Mouse (Mus musculus) ovary, postnatal 36 days (tissue): ENCODE results near the gene Chmp4b.

ENCODE experiments used
- DNase-seq: peaks from one replicate; pipeline ENCODE4 v3.0.0; 2022; ENCODE audit warnings: low spot score, mixed read lengths

The Chmp4b gene

GRCm38 (mm10) chr2:154642005-154642459, 9.5 kb upstream of the Chmp4b start:
- no peak for DNase-seq

GRCm38 (mm10) chr2:154642712-154643385, 8.7 kb upstream of the Chmp4b start:
- DNase-seq = no peak

DNA sequence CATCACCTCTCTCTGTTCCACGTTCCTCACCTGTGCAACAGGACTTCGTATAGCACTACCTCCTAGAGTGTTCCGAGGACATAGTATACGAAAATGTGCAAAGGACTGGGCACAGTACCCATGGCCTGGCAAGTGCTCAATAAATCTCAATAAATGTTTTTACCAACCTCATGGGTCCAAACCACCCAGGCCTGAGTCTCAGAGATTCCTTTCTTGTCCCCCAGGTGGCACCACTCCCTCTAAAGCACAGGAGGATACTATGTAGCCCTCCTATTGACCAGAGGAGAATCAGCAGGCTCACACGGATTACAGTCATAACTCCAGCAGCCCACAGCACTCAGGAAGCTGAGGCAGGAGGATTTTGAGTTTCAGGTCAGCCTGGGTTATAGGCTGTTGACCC, 4.9 kb upstream of the Chmp4b start:
- DNase-seq = no peak

DNA sequence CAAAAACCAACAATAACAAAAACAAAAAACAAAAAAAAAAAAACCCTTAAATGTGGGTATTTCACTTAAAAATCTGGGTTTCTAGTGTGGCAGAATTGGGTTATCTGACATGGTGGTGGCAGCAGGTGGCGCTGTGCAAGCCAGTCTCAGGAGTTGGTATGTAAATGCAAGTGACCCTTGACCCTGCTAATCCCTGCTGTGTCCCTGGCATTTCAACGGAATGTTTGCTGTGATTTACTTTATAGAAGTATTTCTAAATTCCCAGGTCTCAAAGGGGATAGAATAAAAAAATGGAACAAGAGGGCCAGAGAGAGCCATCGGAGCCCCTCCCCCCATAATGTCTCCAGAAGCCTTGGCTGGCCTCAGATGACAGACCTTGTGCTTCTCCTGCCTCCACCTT, 3.4 kb upstream of the Chmp4b start:
- no peak for DNase-seq

GRCm38 (mm10) chr2:154650404-154650803, 1.1 kb upstream of the Chmp4b start:
- DNase-seq = no peak

- no peak for DNase-seq
Measured at GRCm38 (mm10) chr2:154654976-154655375, 3.5 kb downstream of the Chmp4b start.

DNA sequence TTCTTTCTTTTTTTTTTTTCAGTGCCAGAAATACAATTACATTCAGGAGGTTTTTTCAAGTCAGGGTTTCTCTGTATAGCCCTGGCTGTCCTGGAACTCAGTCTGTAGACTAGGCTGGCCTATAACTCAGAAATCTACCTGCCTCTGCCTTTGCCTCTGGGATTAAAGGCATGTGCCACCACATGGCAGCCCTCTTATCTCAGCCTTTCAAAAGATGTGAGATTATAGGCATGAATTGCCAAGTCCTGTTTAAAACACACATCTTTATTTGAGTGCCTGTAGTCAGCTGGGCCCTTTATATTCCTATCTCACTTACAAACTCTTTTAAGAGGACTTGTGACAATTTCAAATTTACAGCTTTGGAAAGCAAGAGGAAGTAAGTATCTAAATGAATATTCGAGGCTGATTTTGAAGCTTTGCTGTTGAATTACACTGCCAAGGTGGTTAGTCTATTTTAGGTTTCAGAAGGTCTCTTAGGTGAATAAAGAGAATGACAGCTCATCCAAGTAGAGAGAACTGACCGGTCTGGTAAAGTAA, 4.4 kb downstream of the Chmp4b start:
- DNase-seq = no peak

GRCm38 (mm10) chr2:154656710-154657485, 5.4 kb downstream of the Chmp4b start:
- DNase-seq = peak; percentile 97

GRCm38 (mm10) chr2:154657486-154658237, 6.2 kb downstream of the Chmp4b start:
- DNase-seq = no peak

DNA sequence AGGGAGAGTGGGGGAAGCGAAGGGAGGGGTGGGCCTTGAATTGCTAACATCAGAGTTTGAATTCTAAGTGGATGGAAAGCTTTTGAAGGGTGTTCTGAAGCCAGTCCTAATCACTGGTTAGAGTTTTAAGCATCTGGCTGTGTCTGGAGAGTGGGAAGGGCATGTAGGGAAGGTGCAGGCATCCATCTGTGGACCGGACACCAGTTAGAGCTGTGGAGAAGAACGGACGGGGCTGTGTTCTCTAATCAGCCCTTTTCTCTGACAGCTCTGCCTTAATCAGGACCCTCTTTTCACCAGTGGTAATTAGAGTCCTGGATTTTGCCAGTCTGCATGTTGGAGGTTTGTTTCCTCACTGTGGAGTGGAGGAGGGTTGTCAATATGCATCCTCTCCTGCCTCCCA, 7.6 kb downstream of the Chmp4b start:
- DNase-seq = no peak

GRCm38 (mm10) chr2:154659531-154660074, 8.1 kb downstream of the Chmp4b start:
- no peak for DNase-seq

DNA sequence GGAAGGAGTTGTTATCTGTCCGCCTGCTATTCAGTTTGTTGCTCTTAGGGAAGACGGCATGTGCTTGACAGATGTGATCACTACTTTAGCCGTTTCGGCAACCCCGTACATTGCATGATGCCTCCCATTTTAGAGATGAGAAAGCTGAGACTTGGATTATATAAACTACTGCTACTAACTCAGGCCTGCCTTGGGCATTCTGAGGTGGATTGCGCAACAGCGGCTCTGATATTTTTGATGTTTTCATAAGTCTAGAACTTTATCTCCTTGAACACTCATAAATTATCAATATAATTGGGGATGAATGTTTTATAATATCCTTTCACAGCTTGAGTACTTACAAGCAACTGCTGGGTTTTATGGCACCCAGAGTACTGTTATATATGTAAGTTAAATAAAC, 17.2 kb downstream of the Chmp4b start:
- no peak for DNase-seq

DNA sequence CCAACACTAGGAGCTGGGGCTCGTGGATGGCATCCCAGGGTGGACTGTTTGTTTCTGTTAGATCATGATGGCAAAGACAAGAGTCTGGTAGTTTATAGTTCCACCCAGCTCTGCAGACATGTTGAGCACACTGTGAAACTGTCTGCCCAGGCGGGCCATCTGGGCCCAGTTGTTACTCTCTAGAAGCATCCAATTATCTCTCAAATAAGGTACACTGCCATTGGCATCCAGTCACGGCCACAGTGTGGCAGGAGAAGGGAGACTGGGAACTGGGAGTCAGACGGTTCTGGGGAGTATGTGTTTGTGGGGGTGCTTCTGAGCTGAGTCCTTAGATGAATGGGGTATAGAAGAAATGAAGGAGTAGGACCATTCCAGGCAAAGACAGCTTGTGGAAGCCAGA, 18.6 kb downstream of the Chmp4b start:
- DNase-seq = no peak

- DNase-seq = no peak
Measured at GRCm38 (mm10) chr2:154670741-154671140, 19.2 kb downstream of the Chmp4b start.

DNA sequence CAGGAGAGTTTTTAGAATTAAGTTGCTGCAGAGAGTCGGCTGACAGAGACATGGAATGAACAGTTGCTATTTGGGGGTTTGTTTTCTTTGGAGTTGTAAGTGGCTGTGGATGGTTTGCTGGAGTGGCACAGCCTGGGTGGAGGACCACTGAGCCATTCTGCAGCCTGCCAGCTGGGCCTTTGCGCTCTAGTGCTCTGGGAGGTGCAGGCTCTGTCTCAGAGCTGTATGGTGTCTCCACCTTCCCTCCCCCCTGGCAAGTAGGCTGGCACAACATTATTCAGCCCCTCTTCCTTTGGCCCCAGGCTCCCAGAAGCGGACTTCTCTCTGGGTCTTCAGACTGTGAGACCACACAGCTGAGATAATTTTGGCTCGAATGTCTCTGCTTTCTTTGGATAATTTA, 22.5 kb downstream of the Chmp4b start:
- DNase-seq = no peak

GRCm38 (mm10) chr2:154676653-154677609, 25.4 kb downstream of the Chmp4b start:
- no peak for DNase-seq

DNA sequence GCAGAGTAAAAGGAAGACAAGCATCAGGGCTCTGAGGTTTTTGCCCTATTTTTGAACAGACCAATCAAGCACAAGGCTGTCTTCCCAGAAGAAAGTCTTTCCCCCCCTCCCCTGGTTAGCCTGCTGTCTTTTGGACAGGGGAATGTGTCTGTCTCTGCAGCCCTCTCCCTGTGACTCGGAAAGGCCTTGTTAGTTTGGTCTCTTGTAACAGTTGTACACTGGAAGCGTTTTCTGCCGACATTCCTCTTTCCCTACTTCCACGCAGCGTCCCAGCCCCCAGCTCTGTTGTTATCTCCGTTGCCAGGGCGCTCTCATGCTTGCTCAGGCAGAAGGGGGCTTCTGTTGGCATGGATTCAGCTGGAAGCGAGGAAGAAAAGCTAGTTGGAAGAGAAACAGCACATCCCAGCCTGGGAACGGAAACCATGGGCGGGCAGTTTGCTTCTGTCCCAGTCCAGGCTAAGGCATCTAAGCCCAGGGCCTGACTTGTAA, 26.2 kb downstream of the Chmp4b start:
- DNase-seq = peak; percentile 40

- no peak for DNase-seq
Measured at GRCm38 (mm10) chr2:154678995-154679394, 27.5 kb downstream of the Chmp4b start.

GRCm38 (mm10) chr2:154680337-154680736, 28.8 kb downstream of the Chmp4b start:
- no peak for DNase-seq

DNA sequence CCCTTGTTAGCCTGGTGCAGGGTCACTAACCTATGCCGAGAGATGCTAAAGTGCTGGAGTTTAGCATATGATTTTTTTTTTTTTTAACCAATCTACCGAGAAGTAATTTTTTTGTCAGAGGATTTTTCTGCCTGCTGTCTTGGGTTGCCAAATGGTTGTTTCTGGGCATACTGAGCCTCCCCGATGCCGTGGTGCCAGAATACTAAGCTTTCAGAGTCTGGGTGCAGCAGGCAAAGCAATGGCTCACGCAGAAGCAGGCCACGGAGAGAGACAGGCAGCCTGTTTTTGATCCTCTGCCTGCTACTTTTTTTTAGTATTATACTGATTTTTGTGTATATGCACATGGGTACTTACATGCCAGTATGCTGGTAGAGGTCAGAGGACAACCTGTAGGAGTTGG, 29.4 kb downstream of the Chmp4b start:
- DNase-seq = no peak

DNA sequence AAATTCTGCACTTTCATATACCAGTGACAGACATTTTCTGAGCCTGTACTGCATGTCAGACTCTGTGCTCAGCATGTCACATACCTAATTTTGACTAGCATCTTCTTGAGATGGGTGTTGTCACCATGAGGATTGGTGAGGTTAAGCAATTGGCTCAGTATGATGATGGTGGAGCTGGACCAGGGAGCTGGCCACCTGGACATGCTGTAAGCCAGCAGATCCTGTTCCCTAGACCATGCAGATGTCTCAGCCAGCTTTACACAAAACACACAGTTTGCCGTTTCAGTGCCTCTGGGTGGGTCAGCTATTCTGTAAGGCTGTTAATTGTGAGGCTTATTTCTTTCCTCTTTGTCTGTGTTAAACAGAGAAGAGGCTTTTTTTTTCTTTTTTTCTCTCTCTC, 31.2 kb downstream of the Chmp4b start:
- DNase-seq = no peak
